Mouse (Mus musculus) CH12.LX (cell line): ENCODE measurements at regions not wholly inside any gene's neighbourhood (a gene's known extent, or its start where the extent isn't known, plus 50 kb on each side); places are given as distances from the start of the nearest gene placed in this dataset.

Experiments used
- DNase-seq: peaks from one replicate; pipeline ENCODE4 v3.0.0-alpha.2; 2013; ENCODE audit errors: extremely low read depth
- H3K27ac ChIP-seq: 2 replicates; pipeline ENCODE4 v1.5.1; 2012; ENCODE audit warnings: low read depth, mild to moderate bottlenecking, control low read depth, moderate library complexity; ENCODE audit not compliant: insufficient read depth
- H3K27me3 ChIP-seq: replicated peaks from 2 replicates; pipeline ENCODE3; 2012; ENCODE audit warnings: inconsistent platforms
- H3K36me3 ChIP-seq, 2 experiments: replicated peaks in 1 of 2; 2 replicates each; pipeline versions ENCODE3 to v1.6.1; 2012; ENCODE audit warnings: inconsistent platforms in 1 of 2, low read length in 1 of 2, mild to moderate bottlenecking in 1 of 2, mixed read lengths in 1 of 2, moderate library complexity in 1 of 2; ENCODE audit not compliant: control insufficient read depth in 1 of 2, insufficient read depth in 1 of 2
- H3K4me1 ChIP-seq, 2 experiments: 2 replicates each; pipeline ENCODE4 v1.6.1; 2012; ENCODE audit warnings: inconsistent platforms in 1 of 2, moderate library complexity in 1 of 2; ENCODE audit not compliant: insufficient read depth in 2 of 2, control insufficient read depth in 1 of 2
- H3K4me2 ChIP-seq: 2 replicates; pipeline ENCODE4 v1.6.1; 2012; ENCODE audit warnings: low read depth, mild to moderate bottlenecking, control low read depth; ENCODE audit not compliant: poor library complexity, insufficient read depth, severe bottlenecking
- H3K4me3 ChIP-seq, 3 experiments: fragments of 150-350 bp in 1 of 3; sonication (generic) in 1 of 3; replicated peaks in 1 of 3; 2 replicates each; pipeline versions ENCODE3 to v1.5.1; 2011 to 2012; ENCODE audit warnings: low read depth in 2 of 3, low read length in 2 of 3, mild to moderate bottlenecking in 2 of 3, moderate library complexity in 2 of 3, control low read depth in 1 of 3, improper control_type of control experiment in 1 of 3, inconsistent platforms in 1 of 3, mixed read lengths in 1 of 3; ENCODE audit not compliant: poor library complexity in 1 of 3
- H3K79me2 ChIP-seq: replicated peaks from 2 replicates; pipeline ENCODE4 v1.6.1; 2012; ENCODE audit warnings: mild to moderate bottlenecking, moderate library complexity; ENCODE audit not compliant: control insufficient read depth, poor library complexity, insufficient read depth, severe bottlenecking; ENCODE audit errors: extremely low read depth
- H3K9ac ChIP-seq: 2 replicates; pipeline ENCODE4 v1.6.1; 2012; ENCODE audit warnings: low read depth, mild to moderate bottlenecking, control low read depth, moderate library complexity; ENCODE audit not compliant: insufficient read depth
- H3K9me3 ChIP-seq: replicated peaks from 2 replicates; pipeline ENCODE3; 2012; ENCODE audit warnings: low read length, inconsistent platforms, mixed read lengths
- CHD1 ChIP-seq: IDR thresholded peaks from 2 replicates; pipeline ENCODE4 v1.6.1; 2012; ENCODE audit warnings: low read depth, low read length, improper control_type of control experiment, inconsistent platforms
- CHD2 ChIP-seq: IDR thresholded peaks from 2 replicates; pipeline ENCODE4 v1.6.1; 2011; ENCODE audit warnings: low read length, improper control_type of control experiment
- CTCF ChIP-seq, 2 experiments: IDR thresholded peaks in 1 of 2; conservative IDR thresholded peaks in 1 of 2; 2 replicates each; pipeline ENCODE4 v1.5.1; 2011 to 2012; ENCODE audit warnings: low read depth in 2 of 2, low read length in 2 of 2, improper control_type of control experiment in 1 of 2, inconsistent platforms in 1 of 2, mild to moderate bottlenecking in 1 of 2, moderate library complexity in 1 of 2
- E2F4 ChIP-seq: IDR thresholded peaks from 2 replicates; pipeline ENCODE4 v1.6.1; 2011; ENCODE audit warnings: low read depth, low read length, improper control_type of control experiment; ENCODE audit not compliant: insufficient replicate concordance
- ELF1 ChIP-seq: IDR thresholded peaks from 2 replicates; pipeline ENCODE4 v1.6.1; 2014; ENCODE audit warnings: low read depth, mild to moderate bottlenecking, inconsistent platforms, low read length, improper control_type of control experiment
- ETS1 ChIP-seq: conservative IDR thresholded peaks from 2 replicates; pipeline ENCODE4 v1.6.1; 2012; ENCODE audit warnings: low read depth, mild to moderate bottlenecking, inconsistent platforms, low read length, improper control_type of control experiment, moderate library complexity
- GABPA ChIP-seq: IDR thresholded peaks from 2 replicates; pipeline ENCODE4 v1.6.1; 2012; ENCODE audit warnings: low read depth, low read length, improper control_type of control experiment, inconsistent platforms; ENCODE audit not compliant: insufficient replicate concordance
- HCFC1 ChIP-seq: IDR thresholded peaks from 2 replicates; pipeline ENCODE4 v1.6.1; 2012; ENCODE audit warnings: low read depth, mild to moderate bottlenecking, inconsistent platforms, low read length, improper control_type of control experiment
- KAT2A ChIP-seq: IDR thresholded peaks from 2 replicates; pipeline ENCODE4 v1.6.1; 2012; ENCODE audit warnings: low read length, improper control_type of control experiment, inconsistent platforms; ENCODE audit not compliant: insufficient replicate concordance
- MAFK ChIP-seq: IDR thresholded peaks from 2 replicates; pipeline ENCODE4 v1.6.1; 2011; ENCODE audit warnings: low read length, improper control_type of control experiment; ENCODE audit not compliant: insufficient replicate concordance
- MAX ChIP-seq: IDR thresholded peaks from 2 replicates; pipeline ENCODE4 v1.6.1; 2011; ENCODE audit warnings: low read length, improper control_type of control experiment
- MEF2A ChIP-seq: IDR thresholded peaks from 2 replicates; pipeline ENCODE4 v1.6.1; 2014; ENCODE audit warnings: low read depth, mild to moderate bottlenecking, inconsistent platforms, low read length, improper control_type of control experiment, borderline replicate concordance
- MYC ChIP-seq: IDR thresholded peaks from 2 replicates; pipeline ENCODE4 v1.6.1; 2011; ENCODE audit warnings: low read depth, mild to moderate bottlenecking, improper control_type of control experiment, low read length
- NELFE ChIP-seq: IDR thresholded peaks from 2 replicates; pipeline ENCODE4 v1.6.1; 2011; ENCODE audit warnings: low read depth, low read length, improper control_type of control experiment
- PAX5 ChIP-seq: IDR thresholded peaks from 2 replicates; pipeline ENCODE4 v1.6.1; 2012; ENCODE audit warnings: low read length, inconsistent platforms, mixed read lengths
- POLR2A ChIP-seq: IDR thresholded peaks from 2 replicates; pipeline ENCODE4 v1.6.1; 2011; ENCODE audit warnings: low read depth, mild to moderate bottlenecking, improper control_type of control experiment, low read length
- RCOR1 ChIP-seq: conservative IDR thresholded peaks from 2 replicates; pipeline ENCODE4 v1.6.1; 2012; ENCODE audit warnings: low read depth, mild to moderate bottlenecking, inconsistent platforms, low read length, improper control_type of control experiment
- SMC3 ChIP-seq: IDR thresholded peaks from 2 replicates; pipeline ENCODE4 v1.6.1; 2011; ENCODE audit warnings: low read depth, low read length, improper control_type of control experiment
- TBP ChIP-seq: conservative IDR thresholded peaks from 2 replicates; pipeline ENCODE4 v1.6.1; 2011; ENCODE audit warnings: low read depth, low read length, improper control_type of control experiment
- USF1 ChIP-seq: IDR thresholded peaks from 2 replicates; pipeline ENCODE4 v1.6.1; 2014; ENCODE audit warnings: low read depth, mild to moderate bottlenecking, inconsistent platforms, low read length, improper control_type of control experiment
- ZMIZ1 ChIP-seq: IDR thresholded peaks from 2 replicates; pipeline ENCODE4 v1.6.1; 2012; ENCODE audit warnings: low read depth, mild to moderate bottlenecking, inconsistent platforms, low read length, improper control_type of control experiment
- dilution Hi-C: fragments of 300-500 bp; cut with MboI; formaldehyde crosslinking; loops from 2 replicates; pipeline ENCODE4 v1.14.3; 2020; ENCODE audit warnings: low sequenced_read_pairs; ENCODE audit not compliant: extremely low pct_unique_long_range_greater_than_20kb, extremely low pct_ligation_motif_present
- in situ Hi-C: fragments of 300-500 bp; cut with MboI; formaldehyde crosslinking; loops from 3 replicates; pipeline ENCODE4 v1.14.3; 2019; ENCODE audit warnings: low sequenced_read_pairs, low pct_ligation_motif_present, low pct_unique_long_range_greater_than_20kb, mixed read lengths

- no peak overlapping the region for H3K9ac ChIP-seq
- H3K27me3 ChIP-seq = no peaks in the 10 kb centered on the region
- TF ChIP-seq ELF1 (0 out of 2 replicates have a peak, but pooled peaks have one; percentile 30), SMC3 (no peak)
- H3K79me2 ChIP-seq = no peaks in the 10 kb centered on the region
- no peak overlapping the region for H3K4me2 ChIP-seq
- no peaks in the 10 kb centered on the region for H3K9me3 ChIP-seq
- no peak for DNase-seq
- no peak overlapping the region for H3K4me3 ChIP-seq
- in situ Hi-C loops (no loop called here), dilution Hi-C loops (no loop called here)
- no peak overlapping the region for H3K27ac ChIP-seq
- H3K4me1 ChIP-seq = peaks cover 2 to 28% of the 10 kb centered on the region in 2 experiments; a peak in 3 of 4 replicates
- H3K36me3 ChIP-seq = no peaks in the 10 kb centered on the region
Observed at GRCm38 (mm10) chr3:38283687-38284124, 200.9 kb downstream of the Ankrd50 start.

DNA sequence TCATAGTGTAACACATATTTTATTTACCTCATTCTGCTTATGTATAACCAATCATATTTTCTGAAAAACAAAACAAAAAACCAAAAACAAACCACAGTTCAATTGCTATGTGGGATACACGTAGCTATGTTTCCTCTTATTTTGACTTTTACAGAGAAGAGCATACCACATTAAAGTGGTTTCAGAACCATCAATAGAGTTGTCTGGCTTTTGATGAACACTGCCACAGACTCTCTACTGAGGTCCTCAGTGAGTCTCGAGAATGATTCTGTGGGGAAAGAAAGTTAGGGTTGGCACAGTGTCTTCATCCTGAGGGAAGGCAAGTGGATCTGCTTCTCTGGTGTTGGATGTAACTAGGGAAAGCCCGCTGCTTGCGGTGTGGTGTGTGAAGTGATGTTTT lies 201.8 kb downstream of the Ankrd50 start:
- dilution Hi-C loops (no loop called here), in situ Hi-C loops (no loop called here)
- Histone ChIP-seq H3K4me3 (no peak overlapping the region), H3K27me3 (no peaks in the 10 kb centered on the region), H3K4me1 (peaks cover 2 to 28% of the 10 kb centered on the region in 2 experiments; a peak in 3 of 4 replicates), H3K9me3 (no peaks in the 10 kb centered on the region), H3K9ac (no peak overlapping the region), H3K4me2 (no peak overlapping the region), H3K36me3 (no peaks in the 10 kb centered on the region), H3K27ac (no peak overlapping the region), H3K79me2 (no peaks in the 10 kb centered on the region)
- no peak for DNase-seq
- TF ChIP-seq MAFK = no peak
- no peak for TF ChIP-seq CHD1
- no peak for TF ChIP-seq KAT2A
- TF ChIP-seq CTCF (conservative IDR thresholded peaks at IDR 0.05 in 1 of 2, IDR thresholded peaks at IDR 0.05 in 1 of 2; ENCODE audit: low read depth in 2 of 2, low read length in 2 of 2) = no peak
- TF ChIP-seq USF1 = no peak
- no peak for TF ChIP-seq PAX5
- TF ChIP-seq NELFE = no peak
- no peak for TF ChIP-seq ELF1
- TF ChIP-seq E2F4 = no peak
- no peak for TF ChIP-seq CHD2
- TF ChIP-seq ZMIZ1 = no peak
- TF ChIP-seq HCFC1 = no peak
- no peak for TF ChIP-seq TBP
- no peak for TF ChIP-seq GABPA
- no peak for TF ChIP-seq POLR2A
- no peak for TF ChIP-seq MYC
- TF ChIP-seq RCOR1 = no peak
- TF ChIP-seq MEF2A = no peak
- TF ChIP-seq MAX = no peak
- no peak for TF ChIP-seq ETS1
